Mouse (Mus musculus) fat pad, adult 2 months (tissue): ENCODE results near the gene Il1rn.

Source experiments
- DNase-seq: peaks from one replicate; pipeline ENCODE4 v3.0.0-alpha.2; 2011; ENCODE audit warnings: low read depth, low spot score; ENCODE audit errors: extremely low read depth

Gene Il1rn

GRCm38 (mm10) chr2:24336545-24336944, at the start of gene Il1rn:
Il1rn (plus strand) TSS chr2:24336853.
- DNase-seq = no peak

- no peak for DNase-seq
Measured at GRCm38 (mm10) chr2:24290896-24291295, 45.8 kb upstream of the Il1rn start, which contains the start of gene Il1f10. Il1f10 (plus strand) TSS chr2:24291196.

DNA sequence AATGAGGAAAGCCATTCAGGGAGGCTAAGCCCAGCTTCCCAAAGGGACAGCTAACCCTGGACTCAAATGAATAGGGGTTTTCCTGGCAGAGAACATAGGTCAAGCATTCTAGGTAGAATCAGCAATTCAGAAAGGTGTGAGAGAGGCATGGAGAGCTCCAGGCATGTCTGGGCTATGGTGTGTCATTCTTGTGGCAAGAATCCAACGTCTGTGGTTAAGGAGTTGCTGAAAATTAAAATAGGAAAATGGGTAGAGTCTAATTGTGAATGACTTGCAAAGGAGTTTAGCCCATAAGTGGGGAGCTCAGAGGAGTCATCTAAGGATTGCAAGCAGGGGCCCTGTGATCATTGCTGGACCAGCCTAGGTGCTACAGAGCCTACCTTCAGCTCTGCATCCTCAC, 42.0 kb upstream of the Il1rn start:
- DNase-seq = no peak

DNA sequence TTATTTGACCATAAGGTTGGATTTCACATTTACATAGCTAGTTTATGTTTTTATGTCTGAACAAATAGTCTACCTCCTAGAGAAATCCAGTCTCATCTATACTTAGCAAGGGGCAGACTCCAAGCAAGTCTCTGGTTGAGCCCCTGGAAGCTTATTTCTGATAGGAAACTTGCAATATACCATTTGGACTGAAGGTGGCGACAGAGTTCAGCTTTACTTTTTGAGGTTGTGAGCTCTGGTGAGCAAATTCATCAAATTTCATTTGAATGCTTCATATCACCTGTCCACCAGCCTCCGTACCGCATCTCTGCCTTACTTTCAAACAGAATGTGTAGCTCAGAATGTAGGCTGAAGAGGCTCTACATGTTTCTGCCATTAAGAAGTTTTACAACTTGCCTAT, 39.8 kb upstream of the Il1rn start:
- no peak for DNase-seq

DNA sequence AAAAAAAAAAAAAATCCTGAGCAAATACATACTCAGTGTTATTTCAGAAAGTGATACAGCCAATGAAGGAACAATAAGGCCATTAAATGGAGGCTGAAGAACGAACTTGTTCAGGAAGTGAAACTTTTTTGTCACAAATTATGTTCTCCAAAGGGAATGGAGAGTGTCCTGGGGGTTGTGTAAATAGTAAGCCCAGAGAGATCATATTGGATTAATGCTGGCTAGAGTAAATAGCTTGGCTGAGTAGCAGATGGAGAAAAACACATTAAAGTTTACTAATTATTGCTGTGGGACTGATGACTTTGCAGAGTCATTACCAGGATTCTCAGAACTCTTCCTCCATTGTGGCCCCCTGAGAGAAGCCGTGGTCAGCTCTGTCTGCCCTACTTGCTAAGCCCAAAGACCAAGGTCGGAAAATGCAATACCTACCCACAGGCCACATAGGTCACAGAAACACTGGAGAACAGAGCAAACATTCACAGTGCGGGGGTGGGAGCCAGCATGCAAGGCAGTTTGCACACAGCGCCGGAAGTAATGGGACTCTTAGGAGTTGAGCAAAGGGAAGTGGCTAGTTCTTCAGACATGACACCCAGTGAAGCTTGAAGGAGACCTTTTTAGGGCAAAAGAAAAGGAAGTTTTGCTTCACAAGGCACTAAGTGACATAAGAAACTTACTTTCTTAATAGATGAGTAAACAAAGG, 25.2 kb upstream of the Il1rn start:
- DNase-seq = no peak

DNA sequence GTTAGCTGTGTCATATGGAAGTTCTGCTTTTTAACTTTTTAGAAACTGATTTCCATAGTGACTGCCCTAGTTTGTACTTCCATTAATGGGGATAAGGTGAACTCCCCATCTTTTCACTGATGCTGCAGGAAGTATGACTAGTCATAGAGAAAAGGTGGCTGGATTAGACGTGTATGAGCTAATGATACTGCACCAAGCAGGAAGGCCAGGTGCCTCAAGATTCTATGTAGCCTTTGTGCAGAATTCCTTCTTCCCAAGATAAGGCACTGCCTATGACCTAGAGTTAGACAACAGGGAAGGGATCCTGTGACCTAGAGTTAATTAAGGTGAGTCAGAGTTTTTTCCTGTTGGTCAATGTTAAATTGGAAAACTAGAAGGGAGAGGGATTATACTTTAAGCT, 19.7 kb upstream of the Il1rn start:
- DNase-seq = no peak

- no peak for DNase-seq
Measured at GRCm38 (mm10) chr2:24317919-24318598, 18.6 kb upstream of the Il1rn start.

DNA sequence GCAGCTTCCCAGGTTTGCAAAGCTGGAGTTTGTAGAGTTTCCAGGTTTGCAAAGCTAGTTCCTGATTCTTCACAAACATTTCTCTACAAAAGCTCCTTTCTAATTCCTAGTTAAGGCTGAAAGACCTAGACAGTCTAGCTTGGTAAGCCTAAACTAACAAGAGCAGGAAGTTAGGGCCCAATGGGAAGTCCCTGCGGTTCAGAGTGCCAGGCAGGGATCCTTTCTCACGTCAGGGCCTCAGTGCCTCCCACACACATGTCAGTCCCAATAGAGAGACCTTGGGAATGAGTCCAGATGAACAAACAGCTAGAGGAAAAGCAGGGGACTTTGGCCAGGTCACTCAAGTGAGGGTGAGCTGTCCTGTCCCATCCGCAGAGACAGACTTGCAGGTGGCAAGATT, 1.3 kb upstream of the Il1rn start:
- no peak for DNase-seq

- DNase-seq = no peak
Measured at GRCm38 (mm10) chr2:24341395-24341885, 4.8 kb downstream of the Il1rn start.

DNA sequence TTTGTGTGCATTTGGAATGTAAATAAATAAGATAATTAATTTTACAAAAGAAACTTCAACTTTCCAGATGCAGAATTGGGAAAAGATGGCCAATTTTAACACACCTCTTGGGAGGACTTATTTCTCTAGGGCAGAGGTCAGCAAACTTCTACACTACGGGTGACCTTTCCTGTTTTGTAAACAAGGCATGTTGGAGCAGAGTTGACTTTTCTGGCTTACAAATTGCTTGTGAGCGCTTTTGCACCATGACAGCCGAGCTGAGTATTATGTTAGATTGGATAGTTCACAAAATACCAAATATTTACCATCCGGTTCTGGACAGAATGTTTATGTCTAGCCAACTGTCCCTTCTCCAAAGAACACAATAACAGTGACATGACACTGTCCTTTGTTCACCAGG, 8.0 kb downstream of the Il1rn start:
- no peak for DNase-seq

DNA sequence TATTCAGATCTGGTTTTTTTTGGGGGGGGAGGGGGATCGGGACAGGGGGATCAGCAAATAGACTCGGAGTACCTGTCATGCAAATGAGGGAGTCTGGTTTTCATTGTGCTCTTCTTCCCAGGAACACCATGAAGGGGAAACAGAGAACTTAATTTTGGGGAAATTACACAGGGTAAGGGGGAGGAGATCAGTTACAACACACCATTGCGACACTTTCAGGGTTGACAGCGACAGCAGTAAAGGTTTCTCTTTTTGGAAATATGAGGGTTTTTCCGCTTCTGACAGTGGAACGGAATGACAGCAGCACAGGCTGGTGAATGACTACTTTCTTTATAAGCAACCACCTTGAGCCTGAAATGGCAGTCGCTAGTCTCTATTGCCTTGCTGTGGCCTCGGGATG, 8.4 kb downstream of the Il1rn start:
- DNase-seq = no peak

DNA sequence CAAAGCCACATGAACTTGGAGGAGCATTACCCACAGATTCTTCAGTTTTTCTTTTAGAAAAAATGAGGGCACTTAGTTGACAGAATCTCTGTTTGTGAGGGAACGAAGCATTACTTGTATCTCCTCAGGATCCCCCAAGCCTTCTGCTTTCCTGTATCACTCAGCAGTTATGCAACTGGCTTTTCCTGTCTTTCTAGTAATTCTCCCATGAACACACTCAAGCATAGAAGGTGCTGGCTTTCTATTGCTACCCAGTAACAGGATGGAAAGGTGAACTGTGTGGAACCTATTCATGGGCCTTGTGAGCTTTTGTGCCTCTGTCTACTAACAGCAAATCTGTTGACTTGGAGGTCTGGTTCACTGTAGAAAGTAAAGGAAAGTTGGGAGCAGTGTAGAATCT, 11.3 kb downstream of the Il1rn start:
- DNase-seq = no peak

DNA sequence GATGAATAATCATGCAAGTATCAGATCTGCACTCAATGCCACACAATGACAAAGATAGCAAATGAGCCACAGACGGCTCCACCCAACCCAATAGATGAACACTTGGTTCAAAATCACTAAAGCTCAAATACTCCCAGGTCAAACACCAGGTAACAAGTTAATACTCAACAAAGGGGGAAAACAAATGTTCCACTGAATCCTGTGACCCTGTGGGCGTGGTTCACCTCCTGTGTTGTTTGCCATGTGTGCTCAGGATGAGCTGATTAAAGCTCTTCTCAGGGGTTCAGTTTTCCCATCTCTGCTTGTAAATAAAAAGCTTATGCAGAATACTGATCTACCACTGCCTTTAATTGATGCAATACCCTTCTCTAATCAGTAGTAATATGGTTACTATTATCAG, 14.5 kb downstream of the Il1rn start:
- DNase-seq = no peak

DNA sequence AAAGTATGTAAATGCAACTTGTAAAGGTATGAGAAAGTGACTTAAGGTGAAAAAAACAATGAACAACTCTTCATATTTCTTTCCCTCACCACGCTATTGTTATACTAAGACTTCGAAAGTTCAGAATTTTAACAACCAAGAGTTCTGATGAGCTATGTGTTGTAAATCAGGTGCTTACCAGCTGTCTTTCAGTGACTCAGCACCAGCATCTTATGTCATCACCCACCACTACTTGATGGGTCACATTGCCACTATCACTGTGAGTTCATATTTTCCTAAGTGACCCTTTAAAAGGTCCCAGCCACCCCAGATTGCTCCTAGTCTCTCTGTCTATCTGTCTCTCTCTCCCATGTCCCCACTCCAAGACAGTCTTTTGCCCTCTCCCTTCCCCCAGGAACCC, 16.4 kb downstream of the Il1rn start:
- no peak for DNase-seq

GRCm38 (mm10) chr2:24357642-24358041, 21.0 kb downstream of the Il1rn start:
- DNase-seq = no peak

DNA sequence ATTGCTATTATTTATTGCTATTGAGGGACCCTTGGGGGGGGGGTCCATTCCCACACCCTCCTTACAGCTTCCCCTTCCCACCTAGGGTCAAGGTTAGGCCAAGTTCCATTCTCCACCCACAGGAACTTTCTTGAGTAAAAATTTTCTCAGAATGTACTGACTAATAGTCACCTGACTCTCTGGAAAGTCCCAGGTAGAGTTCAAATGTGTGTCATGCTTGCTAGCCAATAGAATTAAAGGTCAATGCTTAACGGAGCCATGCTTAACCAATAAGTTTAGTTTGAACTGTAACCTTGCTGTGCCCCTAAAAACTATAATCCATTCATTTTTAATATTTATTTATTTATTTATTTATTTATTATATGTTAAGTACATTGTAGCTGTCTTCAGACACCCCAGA, 22.7 kb downstream of the Il1rn start:
- no peak for DNase-seq

DNA sequence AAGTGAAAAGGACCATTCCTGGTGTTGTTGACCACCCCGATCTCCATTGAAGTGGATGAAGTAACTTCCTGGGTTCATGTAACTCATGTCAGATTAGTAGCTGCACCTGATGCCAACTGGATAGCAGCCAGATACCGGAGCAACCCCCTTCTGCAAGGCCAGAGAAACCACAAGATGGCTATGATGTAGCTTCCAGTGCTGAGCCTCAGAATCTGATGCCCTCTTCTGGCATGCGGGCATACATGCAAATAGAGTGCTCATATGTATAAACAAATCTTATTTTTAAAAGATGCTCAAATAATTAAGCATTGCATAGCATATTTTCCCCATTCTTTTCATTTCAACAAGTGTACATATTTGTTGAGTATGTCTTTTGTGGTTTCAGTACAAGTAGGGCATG, 27.2 kb downstream of the Il1rn start:
- no peak for DNase-seq

- DNase-seq = no peak
Measured at GRCm38 (mm10) chr2:24366214-24366975, 29.7 kb downstream of the Il1rn start.

GRCm38 (mm10) chr2:24367030-24367894, 30.6 kb downstream of the Il1rn start, which contains the start of gene Psd4:
Psd4 (plus strand) TSS chr2:24367580.
- no peak for DNase-seq

- DNase-seq = no peak
Measured at GRCm38 (mm10) chr2:24367895-24368261, 31.2 kb downstream of the Il1rn start.
